Mouse (Mus musculus) ES-E14 (cell line): Measurements from ENCODE around the gene Prkx. TPM values are rescaled to one million over a fixed set of nuclear protein-coding genes. Genes with fewer than 3 reads are reported as not detected.

Experiments used
- DNase-seq: peaks from one replicate; pipeline ENCODE4 v3.0.0-alpha.2; 2013; ENCODE audit warnings: low read depth, low spot score
- H3K27ac ChIP-seq: 2 replicates; pipeline ENCODE4 v1.5.1; 2012; ENCODE audit warnings: low read depth, mild to moderate bottlenecking, low read length, moderate library complexity, mixed read lengths; ENCODE audit not compliant: poor library complexity, insufficient read depth, severe bottlenecking
- H3K36me3 ChIP-seq: 2 replicates; pipeline ENCODE4 v1.6.1; 2012; ENCODE audit warnings: mild to moderate bottlenecking, low read length, moderate library complexity, mixed read lengths; ENCODE audit not compliant: control insufficient read depth, poor library complexity, insufficient read depth, severe bottlenecking
- H3K4me1 ChIP-seq, 2 experiments: fragments of 150-350 bp in 1 of 2; sonication (generic) in 1 of 2; 2 replicates each; pipeline ENCODE4 v1.6.1; 2012; ENCODE audit warnings: low read length in 2 of 2, mild to moderate bottlenecking in 1 of 2, mixed read lengths in 1 of 2; ENCODE audit not compliant: control insufficient read depth in 2 of 2, insufficient read depth in 2 of 2, poor library complexity in 1 of 2
- H3K4me3 ChIP-seq, 2 experiments: fragments of 150-350 bp in 1 of 2; sonication (generic) in 1 of 2; 2 replicates each; pipeline ENCODE4 v1.5.1; 2012; ENCODE audit warnings: low read length in 2 of 2, low read depth in 1 of 2, mild to moderate bottlenecking in 1 of 2, mixed read lengths in 1 of 2; ENCODE audit not compliant: insufficient read depth in 1 of 2, poor library complexity in 1 of 2, severe bottlenecking in 1 of 2
- H3K9ac ChIP-seq: 2 replicates; pipeline ENCODE4 v1.6.1; 2012; ENCODE audit warnings: low read depth, mild to moderate bottlenecking, low read length, mixed read lengths; ENCODE audit not compliant: poor library complexity, insufficient read depth, severe bottlenecking
- H3K9me3 ChIP-seq: fragments of 150-350 bp; sonication (generic); 2 replicates; pipeline ENCODE4 v1.6.1; 2012; ENCODE audit warnings: low read depth, mild to moderate bottlenecking, low read length; ENCODE audit not compliant: control insufficient read depth, insufficient read depth
- CHD2 ChIP-seq: IDR thresholded peaks from 2 replicates; pipeline ENCODE4 v1.6.1; 2014; ENCODE audit warnings: mild to moderate bottlenecking, low read depth, low read length, inconsistent platforms
- HCFC1 ChIP-seq: IDR thresholded peaks from 2 replicates; pipeline ENCODE4 v1.6.1; 2012; ENCODE audit warnings: low read length, inconsistent platforms, borderline replicate concordance; ENCODE audit not compliant: insufficient read depth
- MAFK ChIP-seq: IDR thresholded peaks from 2 replicates; pipeline ENCODE4 v1.6.1; 2014; ENCODE audit warnings: mild to moderate bottlenecking, low read depth, low read length, inconsistent platforms; ENCODE audit not compliant: insufficient read depth
- ZC3H11A ChIP-seq: IDR thresholded peaks from 2 replicates; pipeline ENCODE4 v1.6.1; 2012; ENCODE audit warnings: low read depth, mild to moderate bottlenecking, inconsistent platforms, low read length, borderline replicate concordance
- ZNF384 ChIP-seq: IDR thresholded peaks from 2 replicates; pipeline ENCODE4 v1.6.1; 2012; ENCODE audit warnings: low read depth, low read length, inconsistent platforms
- in situ Hi-C, 2 experiments: fragments of 600-800 bp; cut with MboI; formaldehyde crosslinking; loops; one replicate each; pipeline ENCODE4 v1.15.1; 2025; ENCODE audit warnings: low sequenced_read_pairs in 2 of 2, inconsistent platforms in 1 of 2; ENCODE audit not compliant: unreplicated experiment in 2 of 2
- total RNA-seq: library from RNA; depleted of rRNA; stranded (reverse); fragments of 300-350 nt; gene quantifications from 2 replicates; pipeline ENCODE4 v1.2.3, GENCODE M21; 2012; rRNA removed

The Prkx gene
- total RNA-seq, 1 experiment = 9.1 TPM

DNA sequence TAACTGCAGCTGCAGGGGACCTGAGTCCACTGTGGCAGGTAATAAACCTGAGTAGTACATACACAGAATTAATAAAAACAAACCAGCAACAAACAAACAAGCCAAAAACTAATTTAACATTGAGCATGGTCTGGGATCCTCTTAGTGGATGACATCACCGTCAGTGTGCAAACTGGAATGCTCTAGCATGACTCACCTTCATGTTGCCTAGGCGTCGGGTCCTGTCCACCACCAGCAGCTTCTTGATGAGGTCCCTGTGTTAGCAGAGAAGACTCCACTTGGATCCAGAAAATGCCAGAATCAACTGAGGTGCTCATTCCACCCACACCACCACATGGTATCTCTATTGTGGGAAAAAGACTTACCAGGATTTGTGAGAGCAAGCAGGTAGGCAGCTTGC lies 30.9 kb downstream of the Prkx start:
- Histone ChIP-seq H3K9ac (no peak overlapping the region), H3K4me3 (no peak overlapping the region), H3K9me3 (no peaks in the 10 kb centered on the region), H3K36me3 (no peaks in the 10 kb centered on the region; the same call in 1 of the 2 replicates), H3K4me1 (no peaks in the 10 kb centered on the region), H3K27ac (no peak overlapping the region)
- in situ Hi-C loops = no loop called here
- no peak for DNase-seq
- TF ChIP-seq HCFC1 (no peak), ZNF384 (no peak), CHD2 (no peak), ZC3H11A (no peak), MAFK (no peak)

DNA sequence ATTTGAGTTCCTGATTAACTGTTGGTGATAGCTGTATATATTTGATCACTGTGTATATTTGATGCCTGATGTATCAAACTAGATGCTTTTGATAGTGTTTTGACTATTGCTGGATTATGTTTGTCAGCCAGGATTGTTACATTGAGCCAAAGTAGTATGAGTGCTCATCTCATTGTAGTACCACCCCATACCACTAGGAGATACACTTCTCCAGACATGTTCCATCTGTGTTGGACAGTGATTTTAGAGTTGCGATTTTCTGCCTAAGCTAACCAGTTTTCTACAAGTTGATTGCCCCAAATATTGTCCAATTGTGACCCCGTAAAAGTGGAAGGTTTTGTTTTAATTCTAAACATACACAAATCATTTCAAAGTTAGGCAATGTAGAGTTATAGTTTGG lies 51.8 kb downstream of the Prkx start:
- Histone ChIP-seq H3K36me3 (no peaks in the 10 kb centered on the region), H3K9ac (no peak overlapping the region), H3K4me1 (no peaks in the 10 kb centered on the region), H3K9me3 (no peaks in the 10 kb centered on the region), H3K27ac (no peak overlapping the region), H3K4me3 (no peak overlapping the region)
- TF ChIP-seq ZC3H11A = 0 out of 2 replicates have a peak, but pooled peaks have one; percentile 13
- TF ChIP-seq ZNF384 = no peak
- DNase-seq = peak; percentile 16
- in situ Hi-C loops = no loop called here

DNA sequence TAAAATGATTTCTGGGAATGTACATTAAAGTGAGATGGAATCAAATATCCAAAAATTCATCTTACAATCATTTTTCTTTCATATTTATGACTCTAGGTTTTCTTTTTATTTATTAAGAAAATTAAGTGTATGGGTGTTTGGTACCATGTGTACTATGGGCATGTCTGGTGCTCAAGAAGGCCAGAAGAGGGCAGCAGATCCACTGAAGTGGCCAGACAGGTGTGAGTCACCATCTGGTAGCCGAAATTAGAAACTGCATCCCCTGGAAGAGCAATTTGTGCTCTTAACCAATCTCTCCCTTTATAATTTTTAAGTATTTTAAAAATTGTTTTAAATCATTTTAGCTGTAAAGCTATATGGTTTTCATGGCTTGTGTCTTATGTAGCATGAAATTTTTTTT lies 54.7 kb downstream of the Prkx start:
- Histone ChIP-seq H3K4me1 (no peaks in the 10 kb centered on the region), H3K36me3 (no peaks in the 10 kb centered on the region), H3K9me3 (no peaks in the 10 kb centered on the region), H3K27ac (no peak overlapping the region), H3K4me3 (no peak overlapping the region), H3K9ac (no peak overlapping the region)
- TF ChIP-seq CHD2 = no peak
- TF ChIP-seq MAFK = no peak
- TF ChIP-seq ZC3H11A = 0 out of 2 replicates have a peak, but pooled peaks have one; percentile 28
- in situ Hi-C loops = no loop called here
- DNase-seq = peak; percentile 12

- in situ Hi-C loops = no loop called here
- no peak overlapping the region for H3K27ac ChIP-seq
- no peak for DNase-seq
These were observed 62.0 kb downstream of the Prkx start for GRCm38 (mm10) chrX:77733930-77734536.

GRCm38 (mm10) chrX:77720298-77720697 lies 75.8 kb downstream of the Prkx start:
- TF ChIP-seq ZNF384 = no peak
- TF ChIP-seq CHD2 = no peak
- peak; percentile 83 for TF ChIP-seq ZC3H11A
- no peak for TF ChIP-seq MAFK
- TF ChIP-seq HCFC1 = no peak
- H3K4me1 ChIP-seq = no peaks in the 10 kb centered on the region
- peak; percentile 21 for DNase-seq
- H3K36me3 ChIP-seq = no peaks in the 10 kb centered on the region
- H3K9me3 ChIP-seq = no peaks in the 10 kb centered on the region
- no peak overlapping the region for H3K4me3 ChIP-seq
- no peak overlapping the region for H3K27ac ChIP-seq
- no peak overlapping the region for H3K9ac ChIP-seq
- in situ Hi-C loops = no loop called here

More at GRCm38 (mm10) chrX:77733930-77734536, 62.0 kb downstream of the Prkx start:
- no peaks in the 10 kb centered on the region for H3K4me1 ChIP-seq
- no peak overlapping the region for H3K4me3 ChIP-seq
- no peak overlapping the region for H3K9ac ChIP-seq
- no peak for TF ChIP-seq HCFC1
- no peak for TF ChIP-seq CHD2
- no peak for TF ChIP-seq ZNF384
- TF ChIP-seq MAFK = no peak
- TF ChIP-seq ZC3H11A = no peak
- no peaks in the 10 kb centered on the region for H3K36me3 ChIP-seq
- no peaks in the 10 kb centered on the region for H3K9me3 ChIP-seq

Other genes with a start within 250 kb of the Prkx start
- not detected in 2 replicates for gene Pbsn, start 57.3 kb upstream of the Prkx start, total RNA-seq
- not detected in 2 replicates for gene Gm14744, start 68.5 kb upstream of the Prkx start, total RNA-seq
- not detected in 2 replicates for gene 5430402E10Rik, start 128.8 kb upstream of the Prkx start, total RNA-seq